Mouse (Mus musculus) G1E-ER4 (cell line): Measurements from ENCODE around the gene Itpkc. TPM values are rescaled to one million over a fixed set of nuclear protein-coding genes. Genes with fewer than 3 reads are reported as not detected.

Experiments used
- GATA1 ChIP-seq: IDR thresholded peaks from one replicate; pipeline ENCODE4 v1.8.0; 2012; ENCODE audit warnings: low read length, inconsistent platforms
- polyA plus RNA-seq: library from polyadenylated mRNA; stranded (reverse); fragments of >175 nt; gene quantifications from 2 replicates; pipeline ENCODE4 v1.2.3, GENCODE M21; 2012

Itpkc gene
- 5.7 and 6.9 TPM in 2 replicates for polyA plus RNA-seq

GRCm38 (mm10) chr7:27228281-27228821, at the start of gene Itpkc:
TSS of gene Itpkc (minus strand) at chr7:27228661.
- no peak for TF ChIP-seq GATA1

DNA sequence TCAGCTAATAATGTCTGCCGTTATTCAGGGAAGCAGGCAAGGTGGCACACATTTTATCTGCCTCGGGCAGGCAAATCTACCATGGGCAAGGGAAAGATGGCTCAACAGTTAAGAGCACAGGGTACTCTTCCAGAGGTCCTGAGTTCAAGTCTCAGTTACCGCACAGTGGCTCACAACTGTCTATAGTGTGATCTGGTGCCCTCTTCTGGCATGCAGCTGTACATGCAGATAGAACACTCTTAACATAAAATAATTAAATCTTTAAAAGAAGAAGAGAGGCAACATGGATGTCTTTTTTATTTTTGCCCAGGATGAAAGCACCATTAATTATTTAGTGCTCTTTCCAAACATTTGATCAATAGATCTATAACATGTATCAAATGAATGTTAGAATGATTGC, 48.7 kb upstream of the Itpkc start:
- TF ChIP-seq GATA1 = no peak

GRCm38 (mm10) chr7:27276021-27276420, 47.6 kb upstream of the Itpkc start:
- no peak for TF ChIP-seq GATA1

- TF ChIP-seq GATA1 = no peak
These were observed 46.5 kb upstream of the Itpkc start for GRCm38 (mm10) chr7:27274916-27275315.

DNA sequence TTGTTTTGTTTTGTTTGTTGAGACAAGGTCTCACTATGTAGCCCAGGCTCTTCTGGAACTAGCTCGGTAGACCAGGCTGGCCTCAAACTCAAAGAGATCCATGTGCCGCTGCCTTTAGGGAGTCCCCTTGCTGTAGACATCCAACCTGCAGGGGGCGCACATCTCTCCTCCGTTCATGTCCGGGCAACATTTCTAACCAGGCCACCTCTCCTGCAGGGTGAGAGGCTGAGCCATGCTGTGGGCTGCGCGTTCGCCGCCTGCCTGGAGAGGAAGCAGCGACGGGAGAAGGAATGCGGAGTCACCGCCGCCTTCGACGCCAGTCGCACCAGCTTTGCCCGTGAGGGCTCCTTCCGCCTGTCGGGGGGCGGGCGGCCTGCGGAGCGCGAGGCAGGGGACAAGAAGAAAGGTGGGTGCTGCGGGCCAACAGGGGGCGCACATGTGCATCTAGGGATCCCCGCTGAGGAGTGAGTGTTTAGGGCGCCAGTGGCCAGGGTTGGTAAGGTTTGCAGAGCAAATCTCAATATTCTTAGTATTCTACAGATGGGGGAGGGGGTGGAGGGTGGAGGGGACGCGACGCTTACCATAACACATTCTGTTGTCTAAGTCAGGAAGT, 45.4 kb upstream of the Itpkc start:
- no peak for TF ChIP-seq GATA1

DNA sequence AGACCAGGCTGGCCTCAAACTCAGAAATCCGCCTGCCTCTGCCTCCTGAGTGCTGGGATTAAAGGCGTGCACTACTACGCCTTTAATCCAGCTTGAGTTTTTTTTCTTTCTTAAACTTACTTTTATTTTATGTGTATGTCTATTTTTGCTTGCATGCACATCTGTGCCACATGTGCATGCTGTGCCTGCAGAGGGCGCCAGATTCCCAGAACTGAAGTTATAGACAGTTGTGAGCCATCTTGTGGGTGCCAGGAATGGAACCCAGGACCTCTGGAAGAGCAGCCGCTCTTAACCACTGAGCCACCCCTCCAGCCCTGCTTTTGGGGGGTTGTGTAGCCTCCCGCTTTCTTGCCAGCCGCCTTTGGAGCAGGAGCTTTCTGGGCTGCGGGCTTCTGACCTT, 43.0 kb upstream of the Itpkc start:
- TF ChIP-seq GATA1 = no peak

DNA sequence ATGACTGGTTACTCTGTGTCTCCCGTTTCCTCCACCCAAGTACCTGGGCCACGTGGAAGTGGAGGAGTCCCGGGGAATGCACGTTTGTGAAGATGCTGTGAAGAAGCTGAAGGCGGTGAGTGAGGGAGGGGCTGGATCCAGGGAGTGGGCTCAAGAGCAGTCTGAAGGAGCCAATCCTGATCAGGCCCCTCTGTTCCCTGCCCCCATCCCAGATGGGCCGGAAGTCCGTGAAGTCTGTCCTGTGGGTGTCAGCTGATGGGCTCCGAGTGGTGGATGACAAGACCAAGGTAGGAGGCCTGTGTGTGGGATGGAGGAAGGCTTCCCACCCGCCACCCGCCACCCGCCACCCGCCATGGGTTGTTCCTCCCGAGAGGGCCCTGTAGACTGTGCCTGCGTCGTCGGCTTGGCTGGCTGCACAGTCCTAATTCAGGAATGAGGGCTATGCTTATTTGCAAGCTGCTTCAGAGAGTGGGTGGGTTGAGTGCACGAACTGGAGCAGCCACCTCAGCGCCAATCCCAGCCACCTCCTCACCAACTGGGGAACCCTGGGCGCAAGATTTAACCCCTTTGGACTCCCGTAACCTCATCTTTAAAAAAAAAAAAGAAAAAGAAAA, 38.2 kb upstream of the Itpkc start:
- no peak for TF ChIP-seq GATA1

DNA sequence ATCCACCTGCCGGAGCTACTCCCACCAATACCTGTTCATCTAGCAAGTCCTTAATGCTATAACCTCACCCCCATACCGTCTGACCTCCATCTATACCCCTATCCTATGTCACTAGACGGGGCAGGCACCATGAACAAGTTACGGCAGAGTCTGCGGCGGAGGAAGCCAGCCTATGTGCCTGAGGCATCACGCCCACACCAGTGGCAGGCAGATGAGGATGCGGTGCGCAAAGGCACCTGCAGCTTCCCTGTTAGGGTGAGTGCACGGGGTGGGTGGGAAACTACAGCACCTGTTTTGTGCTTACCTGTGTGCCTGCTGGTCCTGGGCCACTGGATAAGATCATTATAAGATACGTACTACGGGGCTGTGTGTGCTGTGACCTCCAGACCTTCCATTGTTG, 36.3 kb upstream of the Itpkc start:
- no peak for TF ChIP-seq GATA1

DNA sequence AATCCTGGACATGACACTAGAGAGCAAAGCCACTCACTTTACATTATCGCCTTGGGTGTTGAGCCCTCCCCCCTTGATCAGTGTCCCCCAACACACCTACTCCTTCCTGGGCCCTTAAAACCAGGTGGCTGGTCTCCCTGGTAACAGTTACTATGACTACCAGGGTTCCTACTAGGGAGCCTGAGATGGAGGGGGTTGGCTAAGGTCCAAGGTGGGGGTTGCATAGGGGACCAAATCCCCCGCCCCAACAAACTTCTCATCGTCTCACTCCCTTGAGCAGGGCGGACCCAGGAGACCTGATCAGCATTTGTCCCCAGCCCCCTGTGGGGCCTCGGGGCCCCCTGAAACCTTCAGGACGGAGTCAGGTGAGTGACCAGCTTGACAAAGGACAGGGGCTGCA, 33.4 kb upstream of the Itpkc start:
- TF ChIP-seq GATA1 = no peak

GRCm38 (mm10) chr7:27260856-27261255, 32.4 kb upstream of the Itpkc start:
- no peak for TF ChIP-seq GATA1

GRCm38 (mm10) chr7:27259771-27260170, 31.3 kb upstream of the Itpkc start:
- TF ChIP-seq GATA1 = no peak

DNA sequence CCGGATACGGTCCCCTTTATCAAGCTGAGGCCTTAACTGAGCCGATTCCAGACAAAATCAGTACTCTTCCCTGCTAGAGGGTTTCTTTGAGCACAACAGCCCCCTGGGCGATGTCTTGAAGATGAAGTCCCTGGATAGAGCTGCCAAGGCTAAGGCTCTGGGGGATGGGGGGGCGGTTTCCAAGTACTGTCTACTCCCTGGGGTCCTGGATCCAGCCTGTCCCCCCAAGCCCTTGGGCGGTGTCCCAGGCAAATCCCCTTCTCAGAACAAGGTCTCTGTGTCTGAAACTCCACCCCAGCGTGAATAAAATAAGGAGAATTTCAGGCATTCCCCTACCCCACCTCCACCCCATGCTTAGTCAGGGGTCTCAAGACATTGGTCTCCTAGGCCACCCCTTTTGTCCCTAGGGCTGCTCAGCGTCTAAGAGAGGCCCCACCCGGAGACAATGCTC, 30.8 kb upstream of the Itpkc start:
- TF ChIP-seq GATA1 = no peak

DNA sequence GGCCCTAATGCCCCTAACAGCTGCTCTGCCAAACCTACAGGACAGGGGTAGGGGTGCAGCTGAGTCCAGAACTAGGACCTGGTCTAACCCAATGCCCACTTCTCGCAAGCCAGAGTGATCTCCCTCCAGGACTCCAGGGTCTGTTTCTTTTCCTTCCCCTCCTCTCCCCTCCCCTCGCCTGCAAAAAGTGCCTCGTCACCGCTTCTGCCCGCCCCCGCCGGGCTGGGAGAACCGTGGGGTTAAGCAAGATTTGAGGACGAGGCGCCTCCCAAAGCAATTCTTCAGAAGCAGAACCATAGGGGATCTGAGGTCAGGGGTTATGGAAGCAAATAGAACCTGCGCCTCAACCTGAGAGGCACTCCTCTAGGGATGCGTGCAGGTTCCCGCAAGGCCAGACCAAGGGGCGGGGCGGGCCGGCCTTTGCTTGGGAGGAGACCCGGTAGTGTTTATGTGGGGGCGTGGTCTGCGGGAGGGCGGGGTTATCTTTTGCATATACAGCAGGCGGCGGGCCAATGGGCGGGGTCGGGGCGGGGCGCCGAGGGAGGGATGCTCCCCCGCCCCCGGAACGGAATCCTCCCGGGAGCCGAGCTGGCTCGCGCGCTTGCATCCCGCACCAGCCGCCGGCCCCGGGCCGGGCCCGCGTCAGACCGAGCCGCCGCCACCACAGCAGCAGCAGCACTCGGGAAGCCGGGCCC, 29.9 kb upstream of the Itpkc start, which contains the start of gene Numbl:
Gene Numbl (plus strand): TSS at position 229 of the 695 bp plus-strand sequence.
- no peak for TF ChIP-seq GATA1

DNA sequence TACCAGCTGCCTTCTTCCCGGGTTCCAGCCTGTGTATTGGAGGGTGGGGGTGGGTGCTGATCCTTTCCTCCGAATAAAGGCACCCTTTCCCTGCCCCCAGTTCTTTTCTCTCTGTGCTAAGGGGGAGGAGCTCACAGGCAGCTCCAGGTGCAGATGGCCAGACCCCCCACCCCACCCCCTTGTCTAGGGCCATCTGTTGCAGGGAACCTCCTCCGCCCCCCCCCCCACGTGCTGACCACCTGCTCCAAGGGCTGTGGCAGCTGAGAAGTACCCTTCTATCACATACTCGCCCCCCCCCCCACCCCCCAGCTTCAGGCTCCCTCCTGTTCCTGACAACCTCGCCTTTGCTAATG, 29.4 kb upstream of the Itpkc start:
- no peak for TF ChIP-seq GATA1

- TF ChIP-seq GATA1 = no peak
These were observed 28.8 kb upstream of the Itpkc start for GRCm38 (mm10) chr7:27257046-27257851.

GRCm38 (mm10) chr7:27255721-27256120, 27.3 kb upstream of the Itpkc start:
- no peak for TF ChIP-seq GATA1
